Mouse (Mus musculus): ENCODE measurements around the gene Fat1.

The Fat1 gene

GRCm38 (mm10) chr8:44961492-44961891, 26.2 kb downstream of the Fat1 start:
- no peak for DNase-seq (ENCODE audit: inconsistent ontology term)

GRCm38 (mm10) chr8:44962572-44963231, 27.5 kb downstream of the Fat1 start:
- DNase-seq (ENCODE audit: inconsistent ontology term) = no peak

GRCm38 (mm10) chr8:44967521-44968039, 32.3 kb downstream of the Fat1 start:
- DNase-seq (ENCODE audit: inconsistent ontology term) = no peak

GRCm38 (mm10) chr8:44970093-44970492, 34.8 kb downstream of the Fat1 start:
- no peak for DNase-seq (ENCODE audit: inconsistent ontology term)

- DNase-seq (ENCODE audit: inconsistent ontology term) = no peak
Measured at GRCm38 (mm10) chr8:44971346-44971745, 36.1 kb downstream of the Fat1 start.

GRCm38 (mm10) chr8:44971964-44972363, 36.7 kb downstream of the Fat1 start:
- DNase-seq (ENCODE audit: inconsistent ontology term) = no peak

- DNase-seq (ENCODE audit: inconsistent ontology term) = no peak
Measured at GRCm38 (mm10) chr8:44975113-44975512, 39.9 kb downstream of the Fat1 start.

GRCm38 (mm10) chr8:44975654-44976053, 40.4 kb downstream of the Fat1 start:
- no peak for DNase-seq (ENCODE audit: inconsistent ontology term)

- no peak for DNase-seq (ENCODE audit: inconsistent ontology term)
Measured at GRCm38 (mm10) chr8:44978622-44979021, 43.4 kb downstream of the Fat1 start.

GRCm38 (mm10) chr8:44979245-44979644, 44.0 kb downstream of the Fat1 start:
- no peak for DNase-seq (ENCODE audit: inconsistent ontology term)

GRCm38 (mm10) chr8:44980030-44980429, 44.8 kb downstream of the Fat1 start:
- peak; percentile 93 for DNase-seq (ENCODE audit: inconsistent ontology term)

GRCm38 (mm10) chr8:44985326-44986288, 50.4 kb downstream of the Fat1 start:
- peak; percentile 84 for DNase-seq (ENCODE audit: inconsistent ontology term)

GRCm38 (mm10) chr8:44991700-44992487, 56.6 kb downstream of the Fat1 start:
- no peak for DNase-seq (ENCODE audit: inconsistent ontology term)

GRCm38 (mm10) chr8:44992664-44993063, 57.4 kb downstream of the Fat1 start:
- no peak for DNase-seq (ENCODE audit: inconsistent ontology term)

- DNase-seq (ENCODE audit: inconsistent ontology term) = no peak
Measured at GRCm38 (mm10) chr8:44993376-44993775, 58.1 kb downstream of the Fat1 start.

GRCm38 (mm10) chr8:44996493-44996892, 61.2 kb downstream of the Fat1 start:
- peak; percentile 80 for DNase-seq (ENCODE audit: inconsistent ontology term)

- no peak for DNase-seq (ENCODE audit: inconsistent ontology term)
Measured at GRCm38 (mm10) chr8:44997321-44997720, 62.1 kb downstream of the Fat1 start.

GRCm38 (mm10) chr8:44997829-44998228, 62.6 kb downstream of the Fat1 start:
- DNase-seq (ENCODE audit: inconsistent ontology term) = no peak

GRCm38 (mm10) chr8:44998275-44998674, 63.0 kb downstream of the Fat1 start:
- no peak for DNase-seq (ENCODE audit: inconsistent ontology term)

- DNase-seq (ENCODE audit: inconsistent ontology term) = peak; percentile 89
Measured at GRCm38 (mm10) chr8:44998681-44999277, 63.5 kb downstream of the Fat1 start.

- peak; percentile 71 for DNase-seq (ENCODE audit: inconsistent ontology term)
Measured at GRCm38 (mm10) chr8:45001577-45002197, 66.4 kb downstream of the Fat1 start.

Data from Muller cell, postnatal 12 days (primary cell).